Mouse (Mus musculus): ENCODE data around the gene Rasgef1b. TPM values are rescaled to one million over a fixed set of nuclear protein-coding genes. Genes with fewer than 3 reads are reported as not detected.

Rasgef1b gene
- total and polyA plus RNA-seq, 3 experiments: 0.17 to 0.26 (median 0.21) TPM

- no peaks in the 10 kb centered on the region for H3K9me3 ChIP-seq (replicated peaks; ENCODE audit: low read length)
- no peak for DNase-seq (ENCODE audit: extremely low read depth)
- no peaks in the 10 kb centered on the region for H3K4me1 ChIP-seq (ENCODE audit: control insufficient read depth in 1 of 2, insufficient read depth in 2 of 2)
- no peak for TF ChIP-seq CTCF (conservative IDR thresholded peaks at IDR 0.05 in 1 of 2, IDR thresholded peaks at IDR 0.05 in 1 of 2; ENCODE audit: low read depth in 2 of 2, low read length in 2 of 2)
- TF ChIP-seq BHLHE40 (IDR thresholded peaks at IDR 0.05; ENCODE audit: low read depth, low read length): no peak
- TF ChIP-seq TCF12 (IDR thresholded peaks at IDR 0.05; ENCODE audit: low read depth, low read length): no peak
- TF ChIP-seq ZMIZ1 (IDR thresholded peaks at IDR 0.05; ENCODE audit: low read depth, low read length): no peak
- TF ChIP-seq EP300 (IDR thresholded peaks at IDR 0.05; ENCODE audit: low read length): no peak
- no peak for TF ChIP-seq ZNF384 (IDR thresholded peaks at IDR 0.05; ENCODE audit: low read depth, low read length)
- TF ChIP-seq MYC (IDR thresholded peaks at IDR 0.05; ENCODE audit: low read depth, low read length): no peak
- no peak for TF ChIP-seq NELFE (IDR thresholded peaks at IDR 0.05; ENCODE audit: low read depth, low read length)
- TF ChIP-seq ETS1 (conservative IDR thresholded peaks at IDR 0.05; ENCODE audit: low read depth, low read length): no peak
- no peak for TF ChIP-seq NRF1 (IDR thresholded peaks at IDR 0.05; ENCODE audit: low read depth, low read length)
- no peak for TF ChIP-seq GABPA (IDR thresholded peaks at IDR 0.05; ENCODE audit: insufficient replicate concordance, low read depth, low read length)
- TF ChIP-seq UBTF (IDR thresholded peaks at IDR 0.05; ENCODE audit: low read depth, low read length): no peak
- no peak for TF ChIP-seq POLR2AphosphoS2 (IDR thresholded peaks at IDR 0.05; ENCODE audit: low read depth, low read length)
- no peak for TF ChIP-seq JUND (conservative IDR thresholded peaks at IDR 0.05; ENCODE audit: low read depth, low read length)
- H3K27me3 ChIP-seq (replicated peaks): no peaks in the 10 kb centered on the region
- dilution Hi-C loops (cut with MboI; ENCODE audit: extremely low pct_ligation_motif_present, extremely low pct_unique_long_range_greater_than_20kb, low sequenced_read_pairs) (no loop called here), in situ Hi-C loops (cut with MboI; ENCODE audit: low pct_ligation_motif_present, low pct_unique_long_range_greater_than_20kb, low sequenced_read_pairs) (no loop called here)
- H3K4me3 ChIP-seq (replicated peaks in 1 of 3; ENCODE audit: low read depth in 2 of 3, low read length in 2 of 3, poor library complexity in 1 of 3): no peak overlapping the region
- H3K79me2 ChIP-seq (replicated peaks; ENCODE audit: control insufficient read depth, extremely low read depth, insufficient read depth, poor library complexity, severe bottlenecking): no peaks in the 10 kb centered on the region
- no peak overlapping the region for H3K27ac ChIP-seq (ENCODE audit: insufficient read depth, low read depth)
- H3K36me3 ChIP-seq (replicated peaks in 1 of 2; ENCODE audit: control insufficient read depth in 1 of 2, insufficient read depth in 1 of 2, low read length in 1 of 2): no peaks in the 10 kb centered on the region
- no peak overlapping the region for H3K9ac ChIP-seq (ENCODE audit: insufficient read depth, low read depth)
- H3K4me2 ChIP-seq (ENCODE audit: insufficient read depth, low read depth, poor library complexity, severe bottlenecking): no peak overlapping the region
Observed at GRCm38 (mm10) chr5:99656024-99656423, 72.8 kb downstream of the Rasgef1b start.

GRCm38 (mm10) chr5:99652931-99653330, 75.9 kb downstream of the Rasgef1b start:
- no peaks in the 10 kb centered on the region for H3K4me1 ChIP-seq (ENCODE audit: control insufficient read depth in 1 of 2, insufficient read depth in 2 of 2)
- H3K79me2 ChIP-seq (replicated peaks; ENCODE audit: control insufficient read depth, extremely low read depth, insufficient read depth, poor library complexity, severe bottlenecking): no peaks in the 10 kb centered on the region
- no peaks in the 10 kb centered on the region for H3K9me3 ChIP-seq (replicated peaks; ENCODE audit: low read length)
- no peak overlapping the region for H3K9ac ChIP-seq (ENCODE audit: insufficient read depth, low read depth)
- H3K27ac ChIP-seq (ENCODE audit: insufficient read depth, low read depth): no peak overlapping the region
- dilution Hi-C loops (cut with MboI; ENCODE audit: extremely low pct_ligation_motif_present, extremely low pct_unique_long_range_greater_than_20kb, low sequenced_read_pairs) (no loop called here), in situ Hi-C loops (cut with MboI; ENCODE audit: low pct_ligation_motif_present, low pct_unique_long_range_greater_than_20kb, low sequenced_read_pairs) (no loop called here)
- no peak overlapping the region for H3K4me2 ChIP-seq (ENCODE audit: insufficient read depth, low read depth, poor library complexity, severe bottlenecking)
- H3K27me3 ChIP-seq (replicated peaks): no peaks in the 10 kb centered on the region
- TF ChIP-seq TCF12 (IDR thresholded peaks at IDR 0.05; ENCODE audit: low read depth, low read length) (no peak), MXI1 (IDR thresholded peaks at IDR 0.05; ENCODE audit: low read depth, low read length) (no peak)
- no peak for DNase-seq (ENCODE audit: extremely low read depth)
- H3K36me3 ChIP-seq (replicated peaks in 1 of 2; ENCODE audit: control insufficient read depth in 1 of 2, insufficient read depth in 1 of 2, low read length in 1 of 2): no peaks in the 10 kb centered on the region
- H3K4me3 ChIP-seq (replicated peaks in 1 of 3; ENCODE audit: low read depth in 2 of 3, low read length in 2 of 3, poor library complexity in 1 of 3): no peak overlapping the region

DNA sequence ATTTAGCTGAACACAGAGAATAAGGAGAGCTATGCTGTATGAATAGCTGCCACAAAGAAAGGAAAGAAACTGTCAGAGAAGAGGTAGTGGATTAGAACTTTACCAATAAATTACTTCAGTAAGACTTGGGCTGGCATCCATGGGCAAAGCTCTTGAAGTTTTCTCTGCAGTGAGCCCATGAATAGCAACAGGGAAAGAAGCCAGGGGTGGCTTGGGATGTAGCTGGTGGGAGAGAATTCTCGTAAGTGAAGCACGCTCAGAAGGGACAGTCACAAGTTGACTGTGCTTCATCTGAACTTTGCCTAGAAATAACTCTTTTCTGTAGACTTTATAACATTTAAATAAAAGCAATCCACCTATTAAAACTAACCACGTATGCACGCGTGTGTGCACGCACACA, 87.5 kb downstream of the Rasgef1b start:
- dilution Hi-C loops (cut with MboI; ENCODE audit: extremely low pct_ligation_motif_present, extremely low pct_unique_long_range_greater_than_20kb, low sequenced_read_pairs) (no loop called here), in situ Hi-C loops (cut with MboI; ENCODE audit: low pct_ligation_motif_present, low pct_unique_long_range_greater_than_20kb, low sequenced_read_pairs) (no loop called here)
- H3K36me3 ChIP-seq (replicated peaks in 1 of 2; ENCODE audit: control insufficient read depth in 1 of 2, insufficient read depth in 1 of 2, low read length in 1 of 2): no peaks in the 10 kb centered on the region
- H3K4me1 ChIP-seq (ENCODE audit: control insufficient read depth in 1 of 2, insufficient read depth in 2 of 2): no peaks in the 10 kb centered on the region
- H3K79me2 ChIP-seq (replicated peaks; ENCODE audit: control insufficient read depth, extremely low read depth, insufficient read depth, poor library complexity, severe bottlenecking): no peaks in the 10 kb centered on the region
- H3K9ac ChIP-seq (ENCODE audit: insufficient read depth, low read depth): no peak overlapping the region
- DNase-seq (ENCODE audit: extremely low read depth): no peak
- H3K27ac ChIP-seq (ENCODE audit: insufficient read depth, low read depth): no peak overlapping the region
- no peaks in the 10 kb centered on the region for H3K9me3 ChIP-seq (replicated peaks; ENCODE audit: low read length)
- H3K27me3 ChIP-seq (replicated peaks): no peaks in the 10 kb centered on the region
- no peak overlapping the region for H3K4me3 ChIP-seq (replicated peaks in 1 of 3; ENCODE audit: low read depth in 2 of 3, low read length in 2 of 3, poor library complexity in 1 of 3)
- no peak overlapping the region for H3K4me2 ChIP-seq (ENCODE audit: insufficient read depth, low read depth, poor library complexity, severe bottlenecking)
- TF ChIP-seq ZNF384 (IDR thresholded peaks at IDR 0.05; ENCODE audit: low read depth, low read length): no peak
- TF ChIP-seq ZKSCAN1 (IDR thresholded peaks at IDR 0.05; ENCODE audit: borderline replicate concordance, low read depth, low read length): no peak
- no peak for TF ChIP-seq ELF1 (IDR thresholded peaks at IDR 0.05; ENCODE audit: low read depth, low read length)
- no peak for TF ChIP-seq MAFK (IDR thresholded peaks at IDR 0.05; ENCODE audit: insufficient replicate concordance, low read length)
- TF ChIP-seq POLR2AphosphoS2 (IDR thresholded peaks at IDR 0.05; ENCODE audit: low read depth, low read length): no peak
- TF ChIP-seq ETS1 (conservative IDR thresholded peaks at IDR 0.05; ENCODE audit: low read depth, low read length): no peak
- TF ChIP-seq KAT2A (IDR thresholded peaks at IDR 0.05; ENCODE audit: insufficient replicate concordance, low read length): no peak
- no peak for TF ChIP-seq TCF12 (IDR thresholded peaks at IDR 0.05; ENCODE audit: low read depth, low read length)
- TF ChIP-seq JUND (conservative IDR thresholded peaks at IDR 0.05; ENCODE audit: low read depth, low read length): no peak
- TF ChIP-seq JUN (IDR thresholded peaks at IDR 0.05; ENCODE audit: insufficient read depth, low read depth, low read length): no peak
- TF ChIP-seq NELFE (IDR thresholded peaks at IDR 0.05; ENCODE audit: low read depth, low read length): no peak
- TF ChIP-seq MEF2A (IDR thresholded peaks at IDR 0.05; ENCODE audit: borderline replicate concordance, low read depth, low read length): no peak
- TF ChIP-seq RAD21 (IDR thresholded peaks at IDR 0.05; ENCODE audit: low read depth, low read length): no peak
- no peak for TF ChIP-seq SIN3A (IDR thresholded peaks at IDR 0.05; ENCODE audit: low read length)
- no peak for TF ChIP-seq E2F4 (IDR thresholded peaks at IDR 0.05; ENCODE audit: insufficient replicate concordance, low read depth, low read length)
- no peak for TF ChIP-seq MAZ (IDR thresholded peaks at IDR 0.05; ENCODE audit: low read depth, low read length)
- TF ChIP-seq SMC3 (IDR thresholded peaks at IDR 0.05; ENCODE audit: low read depth, low read length): no peak
